Mouse (Mus musculus) right cerebral cortex, postnatal 4 days (tissue): Measurements from ENCODE around the gene Dgkh.
A peak's percentile ranks its signal among the peaks of the same experiment; 100 is the strongest.
"Not testable (repeated sequence)": the region's sequence is repeated elsewhere in the genome, so short reads cannot be mapped to it uniquely, and the experiment has no call there.

Experiments
- DNase-seq: peaks from one replicate; pipeline ENCODE4 v3.0.0-alpha.2; 2022

Gene Dgkh

DNA sequence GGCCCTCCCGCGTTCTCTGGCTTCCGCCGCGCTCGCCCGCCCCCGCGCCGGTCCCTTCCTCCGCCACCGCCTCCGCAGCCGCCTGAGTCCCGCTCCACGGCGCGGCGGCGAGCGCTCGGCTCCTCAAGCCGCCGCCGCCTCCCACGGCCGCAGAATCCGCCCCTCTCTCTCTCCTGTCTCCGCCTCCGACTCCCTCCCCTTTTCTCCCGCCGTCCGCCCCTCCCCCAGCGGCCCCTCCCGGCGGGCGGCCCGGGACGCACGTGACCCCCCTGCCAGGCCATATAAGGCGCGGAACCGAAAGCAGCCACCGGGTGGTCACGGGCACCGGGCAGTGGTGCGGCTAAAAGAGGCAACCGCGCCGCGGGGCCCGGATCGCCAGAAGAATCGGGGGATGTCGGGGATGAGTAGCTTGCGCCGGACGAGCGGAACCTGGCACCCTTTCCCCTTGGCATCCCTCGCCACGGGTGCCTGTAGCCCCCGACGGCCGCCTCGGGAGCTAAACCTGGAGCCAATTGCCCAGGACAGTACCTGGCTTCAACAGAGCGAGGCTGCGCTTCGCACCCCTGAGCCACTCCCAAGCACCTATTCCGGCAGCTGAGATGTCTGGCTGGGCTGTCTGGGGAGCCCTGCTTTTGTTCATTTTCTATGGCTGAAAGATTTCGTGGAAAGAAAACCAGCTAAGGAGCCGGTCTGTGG, at the start of gene Dgkh:
Dgkh (minus strand) TSS at position 160 of the 696 bp plus-strand sequence.
- DNase-seq, result peak; percentile 97

DNA sequence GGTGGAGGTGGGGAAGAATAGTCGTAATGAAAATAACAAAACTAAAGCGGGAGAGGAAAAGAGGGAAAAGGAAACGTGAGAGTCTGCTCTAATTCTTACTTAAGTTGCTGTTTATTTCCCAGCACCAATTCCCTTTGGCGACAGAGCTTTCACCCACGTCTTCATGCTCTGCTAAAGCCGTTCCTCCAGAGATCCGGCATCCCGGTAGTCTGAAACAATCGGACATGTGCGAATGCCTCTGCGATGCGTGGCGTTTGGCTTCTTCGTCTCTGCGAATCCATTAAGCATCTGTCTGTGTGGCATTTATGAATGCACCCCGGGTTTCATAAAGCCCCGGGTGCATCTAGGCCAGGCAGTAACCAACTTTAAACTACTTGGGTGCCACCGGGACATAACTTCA, 44.6 kb upstream of the Dgkh start:
- DNase-seq, result no peak

DNA sequence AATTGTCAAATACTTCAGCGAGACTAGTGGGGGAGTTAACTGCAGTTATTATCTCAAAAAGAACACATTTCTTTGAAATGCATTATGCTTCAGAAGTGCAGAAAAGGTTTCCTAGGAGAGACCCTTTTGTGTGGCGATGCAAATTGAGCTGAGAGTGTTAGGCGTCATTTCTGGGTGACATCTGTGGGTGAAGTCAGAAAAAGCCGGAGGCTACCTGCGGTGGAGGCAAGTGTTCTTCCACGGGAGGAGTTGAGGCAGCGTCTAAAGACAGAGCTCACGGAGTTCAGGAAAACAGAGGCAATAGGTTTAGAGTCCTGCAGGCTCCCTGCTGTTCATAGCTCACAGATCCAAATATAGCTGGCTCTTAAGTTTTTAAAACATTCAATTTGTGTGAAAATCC, 44.1 kb upstream of the Dgkh start:
- no peak for DNase-seq

DNA sequence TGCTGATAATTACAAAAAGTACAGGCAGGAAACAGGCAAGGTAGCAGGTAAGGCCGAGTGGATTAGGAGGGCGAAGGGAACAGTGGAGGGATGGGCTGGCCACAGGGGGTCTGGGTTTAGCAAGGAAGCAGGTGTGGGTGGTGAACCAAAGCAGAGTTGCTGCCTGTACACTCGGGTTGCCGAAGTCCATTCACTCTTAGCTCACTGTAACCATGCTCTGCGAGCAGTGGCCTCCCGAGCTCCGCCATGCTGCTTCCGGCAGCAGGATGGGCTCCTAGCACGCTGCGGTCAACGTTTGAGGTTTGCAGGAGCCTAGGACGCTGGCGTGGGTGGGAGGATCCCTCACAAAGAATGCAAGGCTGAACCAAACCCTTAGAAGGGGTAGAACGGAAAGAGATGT, 43.1 kb upstream of the Dgkh start:
- DNase-seq, result no peak

DNA sequence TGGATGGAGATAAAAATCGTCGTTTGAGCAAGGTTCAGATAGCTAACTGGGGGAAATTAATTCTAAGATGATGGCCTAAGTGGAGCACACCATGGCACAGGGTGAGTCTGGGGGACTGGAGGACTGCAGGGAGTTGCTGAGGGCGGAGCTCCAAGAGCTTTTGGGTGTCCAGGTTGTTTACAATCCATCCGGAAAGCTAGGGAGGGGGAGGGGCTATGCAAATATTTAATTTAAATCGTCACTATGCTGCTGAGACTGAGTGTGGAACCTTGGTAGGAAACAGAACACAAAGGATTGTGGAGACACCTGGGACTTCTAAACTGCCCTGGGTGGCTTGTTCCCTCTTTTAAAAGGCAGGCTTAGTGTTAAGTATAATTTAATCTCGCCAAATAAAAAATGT, 42.6 kb upstream of the Dgkh start:
- no peak for DNase-seq

DNA sequence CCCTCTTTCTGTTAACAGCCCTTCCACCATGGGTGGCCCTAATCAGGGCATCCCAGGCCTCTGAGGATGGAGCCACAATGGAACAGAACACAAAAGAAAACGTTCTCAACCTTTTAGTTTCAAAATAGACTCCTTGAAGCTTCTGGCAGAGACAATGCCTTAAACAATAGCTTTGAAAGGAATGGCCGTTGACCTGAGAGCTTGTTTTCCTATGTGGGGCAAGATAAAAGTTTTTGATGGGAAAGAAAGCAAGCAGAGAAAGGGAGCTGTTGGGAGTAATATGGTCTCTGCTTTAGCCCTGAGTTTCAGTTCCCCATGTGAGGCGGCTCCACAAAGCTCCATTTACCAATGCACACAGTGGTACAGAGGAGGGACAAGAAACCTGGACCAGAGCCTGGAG, 37.9 kb upstream of the Dgkh start:
- no peak for DNase-seq

DNA sequence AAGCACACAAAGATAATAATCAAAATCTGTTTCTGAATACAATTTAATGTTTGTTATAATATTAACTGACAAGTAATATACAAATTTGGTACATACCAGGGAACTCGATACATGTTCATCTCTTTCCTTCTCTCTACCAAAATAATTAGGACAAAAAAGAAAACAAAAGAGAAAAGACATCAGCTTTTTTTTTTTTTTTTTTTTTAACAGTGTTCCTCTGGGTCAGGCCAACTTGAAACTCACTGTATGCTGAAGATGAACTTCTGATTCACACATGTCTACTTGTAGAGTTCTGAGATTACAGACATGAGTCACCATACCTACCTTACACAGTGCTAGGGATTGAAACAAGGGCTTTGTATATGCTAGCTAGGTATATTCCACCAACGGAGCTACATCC, 28.5 kb upstream of the Dgkh start:
- DNase-seq, result no peak

DNA sequence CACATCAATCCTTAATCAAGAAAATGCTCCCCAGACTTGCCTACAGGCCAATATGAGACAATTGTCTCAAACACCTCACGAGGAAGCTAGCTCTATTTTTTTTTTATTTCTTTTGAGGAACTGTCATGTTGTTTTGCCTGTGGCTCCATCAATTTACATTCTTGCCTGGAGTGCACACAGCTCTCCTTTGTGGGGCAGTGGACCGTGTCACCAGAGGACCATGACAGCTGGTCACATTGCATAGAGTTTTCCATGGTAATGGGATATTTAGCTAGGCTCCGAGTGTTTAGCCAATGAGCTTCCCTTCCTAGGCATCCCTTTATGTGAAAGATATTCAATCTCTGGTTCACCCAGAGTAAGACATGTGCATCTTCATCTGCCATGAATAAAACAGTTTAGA, 26.9 kb upstream of the Dgkh start:
- DNase-seq, result no peak

DNA sequence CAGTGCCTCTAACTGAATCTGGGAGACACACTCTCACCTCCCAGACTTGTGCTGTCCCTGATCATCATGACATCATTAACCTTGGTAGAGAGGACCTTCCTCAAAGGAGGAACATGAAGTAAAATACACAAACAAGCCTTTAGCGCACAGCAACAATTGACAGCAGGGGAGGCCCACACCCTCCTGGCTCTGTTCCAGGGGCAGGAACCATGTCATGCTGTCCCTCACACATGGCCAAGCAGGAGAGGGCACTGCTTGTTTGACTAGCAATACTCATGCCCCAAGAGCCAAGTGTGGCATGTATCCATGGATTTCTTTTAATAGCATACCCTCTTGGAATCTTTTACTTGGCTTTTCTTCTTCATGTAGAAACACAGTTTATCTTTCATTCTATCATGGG, 22.7 kb upstream of the Dgkh start:
- no peak for DNase-seq

DNA sequence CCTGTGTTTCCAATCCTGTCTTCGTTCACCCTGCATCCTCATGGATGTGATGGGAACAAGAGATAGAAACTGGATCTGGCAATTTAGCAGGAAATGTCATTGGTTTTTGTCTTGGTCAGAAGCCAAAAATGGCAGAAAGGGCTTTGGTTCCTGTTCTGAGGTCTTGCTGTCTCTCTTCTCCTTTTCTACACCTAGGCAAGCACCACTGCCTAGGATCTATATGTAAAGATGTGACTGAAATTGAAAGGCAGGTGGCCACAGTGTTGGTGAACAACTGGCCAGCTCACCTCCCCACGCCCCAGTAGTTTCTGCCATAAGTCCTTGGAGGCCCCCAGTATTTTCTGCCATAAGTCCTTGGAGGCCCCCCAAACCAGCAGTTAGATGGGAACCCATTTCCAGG, 16.1 kb upstream of the Dgkh start:
- no peak for DNase-seq

DNA sequence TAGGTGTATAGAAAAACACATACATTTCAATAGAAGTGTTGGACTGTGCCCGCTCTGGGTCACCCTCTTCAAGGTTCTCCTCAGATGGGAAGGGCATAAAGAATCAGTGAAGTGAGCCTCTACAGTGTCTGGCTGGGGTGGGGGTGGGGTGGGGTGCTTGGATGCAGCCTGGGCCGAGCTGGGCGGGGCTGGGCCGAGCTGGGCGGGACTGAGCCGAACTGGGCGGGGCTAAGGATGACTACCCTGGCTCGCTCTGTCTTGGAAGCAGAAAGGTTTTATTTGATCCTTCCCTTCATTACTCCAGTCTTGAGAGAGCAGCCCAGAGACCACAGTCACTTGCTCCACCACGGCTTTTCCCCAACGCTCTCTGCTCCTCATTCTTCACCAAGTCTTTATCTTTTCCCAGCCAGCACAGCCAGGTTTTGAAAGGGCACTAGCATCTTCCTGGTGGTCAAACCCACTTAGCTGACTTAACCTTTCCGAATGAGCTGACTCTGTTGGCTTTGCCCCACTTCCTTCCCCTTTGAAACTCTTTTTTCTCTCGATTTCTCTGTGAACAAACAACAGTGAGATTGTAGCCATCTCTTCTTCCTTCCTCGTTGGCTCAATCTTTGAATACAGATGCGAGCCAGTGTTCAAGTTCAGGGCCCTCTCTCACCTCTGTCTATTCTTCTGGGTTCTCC, 15.5 kb upstream of the Dgkh start:
- DNase-seq, result no peak

DNA sequence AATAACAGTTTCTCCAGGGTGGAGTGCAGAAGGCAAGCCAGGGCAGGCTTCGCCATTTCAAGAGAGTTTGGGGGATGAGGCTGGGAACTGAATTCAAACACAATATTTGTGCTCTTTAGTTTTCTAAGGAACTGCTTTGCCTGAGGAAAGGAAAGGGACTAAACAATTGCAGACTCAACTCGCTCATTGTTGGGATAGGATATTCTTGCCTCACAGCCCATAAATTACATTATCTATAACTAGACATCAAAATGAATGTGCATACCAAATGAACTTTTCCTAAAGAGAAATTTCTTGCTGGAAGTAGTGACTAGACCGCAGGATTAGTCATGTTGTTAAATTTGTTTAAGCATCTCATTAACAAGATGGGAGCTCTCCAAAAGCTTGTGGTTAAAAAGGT, 14.9 kb upstream of the Dgkh start:
- DNase-seq, result no peak

DNA sequence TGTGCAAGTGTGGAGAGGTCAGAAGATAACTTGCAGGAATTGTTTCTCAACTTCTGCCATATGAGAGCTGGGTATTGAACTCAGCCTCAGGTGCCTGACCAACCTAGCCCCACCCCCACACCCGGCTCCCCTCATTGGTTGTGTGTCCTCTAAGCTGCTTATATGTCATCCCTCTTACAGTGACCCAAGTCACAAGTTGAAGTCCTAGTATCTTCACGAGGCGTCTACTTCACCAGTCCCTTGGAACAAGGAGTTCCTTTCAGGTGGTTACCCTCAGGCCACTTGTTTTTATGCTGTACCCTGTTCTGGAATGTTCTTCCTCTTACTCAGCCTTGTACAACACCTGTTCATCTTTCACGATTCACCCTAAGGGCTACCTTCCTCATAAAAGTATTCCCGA, 2.0 kb upstream of the Dgkh start:
- DNase-seq, result no peak

DNA sequence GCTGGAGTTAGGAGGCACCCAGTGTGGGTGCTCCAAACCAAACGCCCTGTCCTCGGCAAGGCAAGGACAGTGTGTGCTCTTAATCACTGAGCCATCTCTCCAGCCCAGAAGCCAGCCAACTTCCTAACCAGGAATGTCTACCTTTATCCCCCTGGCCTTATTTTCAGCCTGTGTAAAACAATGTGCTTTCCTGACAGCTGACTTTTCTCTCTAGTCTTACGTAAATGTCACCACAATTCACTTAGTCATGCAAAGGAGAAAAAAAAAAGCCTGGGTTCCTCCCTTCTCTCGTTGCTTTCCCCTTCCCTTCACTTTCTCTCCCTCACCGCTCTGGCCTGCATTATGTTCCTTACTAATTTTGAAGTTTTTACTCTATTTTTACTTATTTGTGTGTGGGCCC, 1.6 kb upstream of the Dgkh start:
- DNase-seq, result not testable (repeated sequence)

DNA sequence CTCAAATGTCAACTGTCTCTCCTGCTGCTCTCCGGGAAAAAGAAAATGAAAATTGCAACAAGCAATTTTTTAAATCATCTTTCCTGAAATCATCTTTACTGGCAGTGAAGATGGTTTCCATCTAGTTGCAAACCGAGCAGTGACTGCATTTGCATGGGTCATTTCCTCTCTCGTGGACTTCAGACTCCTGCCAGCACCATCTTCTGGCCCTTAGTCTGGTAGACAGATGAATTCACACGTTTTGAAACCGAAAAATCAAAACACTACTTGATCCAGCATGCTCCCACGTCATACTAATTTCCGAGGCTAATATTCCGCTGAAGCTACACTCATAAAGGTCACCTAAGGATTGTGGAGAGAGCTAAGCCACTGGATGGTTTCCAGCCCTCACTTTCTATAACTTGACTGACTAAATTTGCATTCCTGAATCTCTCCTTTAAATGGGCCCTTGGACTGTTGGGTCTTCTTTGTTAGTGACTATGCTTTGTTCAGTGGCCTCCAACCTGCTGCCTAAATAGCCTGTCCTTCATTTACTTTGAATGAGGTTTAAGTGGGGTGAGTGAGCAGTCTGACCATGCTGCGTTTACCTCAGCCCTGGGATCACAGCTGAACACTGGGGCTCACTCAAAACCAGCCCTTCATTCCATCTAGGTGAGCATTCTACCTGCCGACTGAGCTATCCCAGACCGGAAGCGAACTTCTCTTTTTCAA, 945 bp upstream of the Dgkh start:
- DNase-seq, result no peak

DNA sequence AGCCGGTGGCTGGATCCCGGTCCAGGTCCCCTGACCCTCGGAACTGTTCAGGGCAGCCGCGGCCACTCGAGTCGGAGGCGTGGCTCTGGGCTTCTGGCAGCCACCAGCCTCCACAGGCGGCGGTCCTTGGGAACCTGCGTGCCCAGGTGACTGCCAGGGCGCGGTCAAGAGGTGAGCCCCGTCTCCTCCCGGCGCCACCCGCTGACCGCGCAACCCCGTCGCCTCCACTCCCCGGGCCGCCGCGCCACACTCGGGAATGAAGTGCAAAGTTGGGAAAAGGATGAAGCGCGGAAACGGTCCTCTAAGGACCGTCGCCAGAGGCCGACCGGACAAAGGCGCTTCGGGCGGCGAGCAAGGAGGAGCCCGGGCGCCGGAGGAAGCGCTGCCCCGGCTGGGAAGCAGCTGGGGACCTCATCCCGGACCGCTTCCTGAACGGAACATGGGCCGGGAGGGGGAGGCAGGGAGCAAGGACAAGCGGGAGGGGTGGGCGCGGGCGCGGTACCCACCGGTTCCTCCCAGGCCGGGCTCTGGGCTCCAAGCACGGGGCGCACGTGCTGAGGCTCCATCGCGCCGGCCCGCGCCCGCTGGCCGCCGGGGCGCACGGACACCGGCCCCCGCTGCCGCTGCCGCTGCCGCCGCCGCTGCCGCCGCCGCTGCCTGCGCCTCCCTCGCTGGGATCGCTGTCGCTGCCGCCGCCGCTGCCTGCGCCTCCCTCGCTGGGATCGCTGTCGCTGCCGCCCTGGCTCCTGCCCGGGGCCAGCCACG, 542 bp downstream of the Dgkh start:
- DNase-seq, result peak; percentile 52

DNA sequence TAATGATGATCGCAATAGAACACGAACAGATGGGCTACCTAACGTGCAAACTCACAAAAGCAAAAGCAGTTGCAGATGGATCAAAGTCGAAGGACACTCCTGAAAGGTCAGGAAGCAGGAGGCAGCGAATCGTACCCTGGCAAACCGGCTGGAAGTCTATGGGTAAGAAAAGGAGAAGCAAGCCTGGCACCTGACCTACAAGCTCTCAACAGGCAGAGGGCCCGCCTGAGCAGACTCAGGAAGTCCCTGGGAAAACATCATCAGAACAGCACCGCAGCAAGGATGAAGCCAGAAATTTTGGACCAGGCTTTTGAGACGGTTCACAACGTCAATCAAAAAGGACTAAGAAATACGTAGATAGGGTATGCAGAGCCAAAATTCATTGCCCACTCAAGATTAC, 1.3 kb downstream of the Dgkh start:
- DNase-seq, result peak; percentile 32

DNA sequence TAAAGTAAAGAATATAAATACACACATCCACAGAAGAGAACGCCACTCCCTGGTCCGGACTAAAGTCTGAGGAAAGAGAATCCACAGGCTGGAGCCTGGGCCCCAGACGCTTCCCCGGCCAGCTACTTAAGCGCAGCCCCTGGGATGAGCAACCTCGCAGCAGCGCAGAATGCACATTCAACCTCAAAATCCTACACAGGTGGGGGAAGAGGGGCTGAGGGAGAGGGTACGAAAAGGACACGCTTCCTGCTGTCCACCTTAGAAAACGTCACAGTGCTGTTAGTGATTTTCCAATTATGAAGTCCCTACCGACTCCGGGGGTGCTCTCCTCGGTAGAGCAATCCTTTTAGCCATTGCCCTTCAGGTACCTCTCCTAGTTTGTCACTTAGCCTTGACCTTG, 6.6 kb downstream of the Dgkh start:
- DNase-seq, result no peak

DNA sequence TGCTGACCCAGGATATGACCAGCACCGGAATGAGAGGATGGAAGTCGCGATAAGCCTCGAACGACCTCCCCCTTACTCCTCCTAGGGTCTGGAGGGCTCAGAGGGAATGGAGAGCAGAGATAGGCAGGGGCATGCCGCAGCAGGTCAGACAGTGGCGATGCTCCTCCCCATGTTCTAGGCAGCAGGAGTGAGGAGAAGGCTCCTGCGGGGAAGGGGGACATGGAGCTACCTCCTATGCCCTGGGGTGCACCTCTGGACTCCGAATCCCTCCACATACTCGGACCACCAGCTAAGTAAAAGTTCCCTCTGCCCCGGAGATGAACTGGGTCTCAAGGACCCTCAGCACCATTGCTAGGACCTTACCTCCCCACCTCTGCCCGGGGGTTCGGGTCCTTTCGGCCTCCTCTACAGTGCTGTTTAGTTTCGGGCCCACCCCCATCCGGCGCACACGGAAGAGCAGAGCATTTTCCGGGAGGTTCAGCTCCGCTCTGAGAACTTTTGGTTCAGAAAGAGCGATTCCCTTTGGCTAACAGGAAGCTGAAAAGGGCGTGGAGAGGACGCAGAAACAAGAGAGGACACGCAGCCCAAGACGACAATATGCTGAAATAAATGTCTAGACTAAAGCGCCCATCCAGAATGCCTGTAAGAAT, 7.1 kb downstream of the Dgkh start:
- DNase-seq, result no peak

DNA sequence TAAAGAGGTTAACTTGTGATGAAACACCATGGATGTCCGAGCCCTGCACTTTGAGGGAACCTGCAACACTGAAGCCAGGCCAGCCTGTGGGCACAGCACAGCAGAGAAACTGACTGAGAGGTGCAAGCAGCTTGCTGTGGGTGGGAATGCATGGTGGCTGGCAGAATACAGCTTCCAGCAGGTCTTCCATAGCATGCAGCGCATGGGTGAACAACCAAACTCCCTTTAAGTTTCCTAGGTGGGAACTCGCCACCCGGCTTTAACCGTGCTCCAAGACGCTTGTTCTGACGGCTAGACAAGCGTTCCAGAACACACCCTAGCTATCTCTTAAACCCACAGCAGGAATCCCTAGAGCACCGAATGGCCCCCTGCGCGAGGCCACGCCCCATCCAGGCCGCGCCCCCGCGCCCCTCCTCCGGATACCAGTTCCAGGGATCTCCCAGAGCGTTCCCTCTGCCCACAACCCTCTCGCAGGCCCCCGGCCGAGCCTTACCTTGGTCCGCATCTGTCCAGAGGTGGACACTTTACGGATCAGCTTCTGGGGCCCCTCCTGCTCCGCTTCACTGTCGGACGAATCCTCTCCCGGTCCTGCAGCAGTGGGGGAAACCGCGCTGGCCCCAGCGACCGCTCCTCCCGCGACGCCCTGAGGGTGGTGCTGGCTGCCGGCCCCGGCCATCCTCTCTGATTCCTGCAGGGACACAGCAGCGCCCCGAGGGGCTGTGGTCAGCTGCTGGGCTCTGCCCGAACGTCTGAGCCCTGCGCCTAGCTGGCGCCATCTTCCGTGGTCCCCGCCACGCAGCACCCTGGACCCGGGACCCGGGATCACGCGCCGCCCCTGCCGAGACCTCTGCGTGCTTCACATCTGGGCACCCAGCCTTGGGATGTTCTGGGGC, 7.9 kb downstream of the Dgkh start:
- peak; percentile 47 for DNase-seq

DNA sequence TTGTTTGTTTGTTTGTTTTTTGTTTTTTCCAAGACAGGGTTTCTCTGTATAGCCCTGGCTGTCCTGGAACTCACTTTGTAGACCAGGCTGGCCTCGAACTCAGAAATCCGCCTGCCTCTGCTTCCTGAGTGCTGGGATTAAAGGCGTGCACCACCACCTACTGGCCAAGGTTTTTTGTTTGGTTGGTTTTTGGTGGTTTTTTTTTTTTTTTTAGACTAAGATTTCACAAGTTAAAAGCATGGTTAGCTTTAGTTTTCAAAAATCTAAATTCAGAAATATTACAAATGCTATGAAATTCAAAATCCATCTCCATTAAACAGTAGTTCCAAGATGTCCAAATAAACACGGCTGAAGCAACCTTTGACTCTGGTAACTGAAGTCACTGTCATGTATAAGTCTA, 8.9 kb downstream of the Dgkh start:
- DNase-seq, result not testable (repeated sequence)

DNA sequence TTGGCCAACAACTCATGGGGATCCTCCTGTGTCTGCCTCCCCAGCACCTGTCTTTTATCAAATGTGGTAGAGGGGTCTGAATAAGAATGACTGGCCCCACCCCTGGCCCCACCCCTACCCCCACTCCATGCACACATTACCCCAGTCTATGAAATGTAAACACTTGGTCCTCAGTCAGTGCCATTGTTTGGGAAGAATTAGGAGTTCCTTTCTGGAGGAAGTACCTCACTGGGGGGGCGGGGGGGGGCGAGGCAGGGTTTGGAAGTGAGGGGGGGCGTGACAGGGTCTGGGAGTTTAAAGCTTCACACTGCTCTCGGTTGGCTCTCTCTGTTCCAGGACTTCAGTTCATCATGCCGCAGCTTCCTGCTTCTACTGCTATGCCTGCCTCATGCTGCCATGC, 10.5 kb downstream of the Dgkh start:
- DNase-seq, result no peak
